Mouse (Mus musculus) heart, embryonic 16.5 days (tissue): ENCODE measurements around the gene Pkdcc. TPM values are rescaled to one million over a fixed set of nuclear protein-coding genes. Genes with fewer than 3 reads are reported as not detected.

Experiments used
- ATAC-seq: fragments of 200-750 bp; cut with Nextera tagmentation; replicated peaks from 2 replicates; pipeline ENCODE4 v1.8.0; 2017; ENCODE audit warnings: moderate number of reproducible peaks; ENCODE audit not compliant: insufficient read depth, low FRiP score; ENCODE audit errors: extremely low read depth
- H3K27ac ChIP-seq: fragments of 300-500 bp; sonication (generic); 2 replicates; pipeline ENCODE4 v1.5.1; 2014; ENCODE audit warnings: mild to moderate bottlenecking, low read length, control low read depth, moderate library complexity
- H3K27me3 ChIP-seq: fragments of 300-500 bp; sonication (generic); 2 replicates; pipeline ENCODE4 v1.6.1; 2014; ENCODE audit warnings: low read length, mixed read lengths; ENCODE audit not compliant: control insufficient read depth, insufficient read depth
- H3K36me3 ChIP-seq: fragments of 300-500 bp; sonication (generic); 2 replicates; pipeline ENCODE4 v1.6.1; 2014; ENCODE audit not compliant: control insufficient read depth, insufficient read depth
- H3K4me1 ChIP-seq: fragments of 300-500 bp; sonication (generic); 2 replicates; pipeline ENCODE4 v1.6.1; 2014; ENCODE audit warnings: low read length, mixed read lengths; ENCODE audit not compliant: control insufficient read depth, insufficient read depth
- H3K4me2 ChIP-seq: fragments of 300-500 bp; sonication (generic); 2 replicates; pipeline ENCODE4 v1.6.1; 2014; ENCODE audit warnings: low read depth, mild to moderate bottlenecking, control low read depth, low read length
- H3K4me3 ChIP-seq: fragments of 300-500 bp; sonication (generic); 2 replicates; pipeline ENCODE4 v1.5.1; 2014; ENCODE audit warnings: mild to moderate bottlenecking, control low read depth, low read length
- H3K9ac ChIP-seq: fragments of 300-500 bp; sonication (generic); 2 replicates; pipeline ENCODE4 v1.6.1; 2014; ENCODE audit warnings: low read length, control low read depth
- H3K9me3 ChIP-seq: fragments of 300-500 bp; sonication (generic); replicated peaks from 2 replicates; pipeline ENCODE4 v1.6.1; 2016; ENCODE audit warnings: low read length; ENCODE audit not compliant: control insufficient read depth
- WGBS: fragments of 180-500 bp; shearing (Covaris S2); extraction: QIAGEN DNeasy Blood & Tissue Kit; methylation state at CpG from one replicate; pipeline ENCODE4 v1.1.7; 2014; 5-methylcytosine and 5-hydroxymethylcytosine counted together
- polyA plus RNA-seq: library from polyadenylated mRNA; unstranded; fragments of >200 nt; fragmentation: Nextera tagmentation; extraction: Ambion mirVana; gene quantifications from 2 replicates; pipeline ENCODE4 v1.2.1, GENCODE M21; 2015

Pkdcc gene
- polyA plus RNA-seq, 1 experiment from 2014 or later, result 10.9 TPM

DNA sequence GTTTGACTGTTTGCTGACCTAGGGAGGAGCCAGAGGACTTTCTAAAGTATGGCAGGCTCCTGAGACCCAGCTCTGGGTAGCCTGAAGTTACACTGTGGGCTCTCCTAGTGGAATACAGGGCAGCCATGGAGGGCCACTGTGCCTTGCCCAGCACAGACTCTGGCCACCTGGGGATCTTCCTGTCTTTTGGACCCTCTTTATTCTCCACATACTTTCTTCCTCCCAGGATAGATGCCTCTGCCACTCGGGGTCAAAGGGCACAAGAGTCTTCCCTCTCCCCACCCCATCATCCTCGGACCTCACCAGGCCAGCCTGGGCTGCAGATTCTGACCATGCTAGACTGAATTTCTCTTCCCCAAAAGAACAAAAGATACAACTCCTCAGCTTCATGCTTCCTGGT is 3.1 kb downstream of the Pkdcc start:
- ATAC-seq, result no peak
- no peaks in the 10 kb centered on the region for H3K27me3 ChIP-seq
- peaks cover 58% of the 10 kb centered on the region for H3K4me1 ChIP-seq
- peak overlapping the region; percentile 97 for H3K9ac ChIP-seq
- 55% methylated on average over 2 of the region's 2 CpGs for WGBS
- H3K9me3 ChIP-seq, result no peaks in the 10 kb centered on the region
- peak overlapping the region; percentile 98 for H3K27ac ChIP-seq
- H3K4me2 ChIP-seq, result peak overlapping the region; percentile 81
- H3K36me3 ChIP-seq, result peaks cover 16% of the 10 kb centered on the region
- H3K4me3 ChIP-seq, result peak overlapping the region; percentile 89

DNA sequence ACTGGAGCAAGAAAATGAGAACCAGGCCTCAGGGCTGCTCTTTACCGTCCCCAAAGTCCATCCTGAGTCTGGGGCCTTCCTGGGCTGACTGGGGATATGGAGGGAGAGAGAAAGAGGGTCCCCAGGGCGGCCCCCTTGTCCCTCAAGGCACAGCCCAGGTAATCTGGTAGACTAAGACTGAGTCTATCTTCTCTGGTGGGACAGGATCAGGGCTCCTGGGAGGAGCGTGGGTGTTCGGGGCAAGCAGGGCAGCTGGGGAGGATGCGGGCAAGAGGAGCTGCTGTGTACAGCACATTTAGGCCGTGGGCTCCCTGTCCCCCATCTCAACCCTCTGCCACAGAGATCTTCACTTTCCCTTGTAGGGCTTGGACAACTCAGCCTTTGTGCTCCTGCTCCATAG is 3.6 kb downstream of the Pkdcc start:
- ATAC-seq, result no peak
- WGBS, result 65% methylated on average over 6 of the region's 6 CpGs
- peaks cover 18% of the 10 kb centered on the region for H3K36me3 ChIP-seq
- H3K4me1 ChIP-seq, result peaks cover 54% of the 10 kb centered on the region
- H3K27me3 ChIP-seq, result no peaks in the 10 kb centered on the region
- H3K4me3 ChIP-seq, result peak overlapping the region; percentile 89
- H3K27ac ChIP-seq, result peak overlapping the region; percentile 98
- H3K9me3 ChIP-seq, result no peaks in the 10 kb centered on the region
- peak overlapping the region; percentile 81 for H3K4me2 ChIP-seq
- H3K9ac ChIP-seq, result peak overlapping the region; percentile 97

DNA sequence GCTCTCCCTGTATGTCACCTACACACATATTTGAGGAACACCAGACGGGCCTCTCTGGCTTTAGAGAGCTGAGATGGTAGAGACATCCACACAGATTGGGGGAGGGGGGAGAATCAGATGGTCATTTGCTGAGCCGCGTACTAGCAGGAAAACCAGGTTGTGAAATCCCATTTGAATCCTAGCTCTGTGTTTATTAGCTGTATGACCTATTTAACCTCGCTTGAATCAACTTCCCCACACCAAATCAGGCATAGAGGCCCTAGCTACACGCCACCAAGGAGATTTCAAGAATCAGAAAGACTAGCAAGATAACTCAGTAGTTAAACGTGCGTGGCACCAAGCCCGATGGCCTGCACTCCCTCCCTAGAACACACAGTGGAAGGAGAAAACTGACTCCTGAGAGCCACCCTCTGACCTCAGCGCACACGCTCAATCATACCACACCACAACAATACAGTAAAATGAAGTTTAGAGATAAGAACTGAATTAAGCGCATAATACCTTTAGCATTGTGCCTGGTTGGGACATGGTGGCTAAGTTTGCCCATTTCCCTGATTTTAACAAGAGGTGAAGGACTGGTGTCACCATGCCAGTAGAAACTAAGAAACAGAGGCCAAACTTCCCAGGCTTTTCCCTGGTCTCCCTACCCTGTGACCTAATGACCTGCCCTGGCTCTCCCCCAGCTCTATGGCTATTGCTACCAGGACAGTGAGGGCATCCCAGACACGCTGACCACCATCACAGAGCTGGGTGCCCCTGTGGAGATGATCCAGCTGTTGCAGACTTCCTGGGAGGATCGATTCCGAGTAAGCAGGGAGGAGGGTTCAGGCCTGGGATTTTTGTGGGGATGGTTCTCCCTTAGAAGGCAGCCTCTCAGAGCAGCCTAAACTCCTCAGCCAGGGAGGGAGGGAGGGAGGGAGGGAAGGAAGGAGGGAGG is 4.5 kb downstream of the Pkdcc start:
- H3K27ac ChIP-seq, result peak overlapping the region; percentile 98
- peak overlapping the region; percentile 89 for H3K4me3 ChIP-seq
- peak overlapping the region; percentile 97 for H3K9ac ChIP-seq
- WGBS, result 31% methylated on average over 14 of the region's 14 CpGs
- H3K4me1 ChIP-seq, result peaks cover 49% of the 10 kb centered on the region
- peaks cover 26% of the 10 kb centered on the region for H3K36me3 ChIP-seq
- no peak for ATAC-seq
- H3K9me3 ChIP-seq, result no peaks in the 10 kb centered on the region
- H3K27me3 ChIP-seq, result no peaks in the 10 kb centered on the region
- peak overlapping the region; percentile 81 for H3K4me2 ChIP-seq

DNA sequence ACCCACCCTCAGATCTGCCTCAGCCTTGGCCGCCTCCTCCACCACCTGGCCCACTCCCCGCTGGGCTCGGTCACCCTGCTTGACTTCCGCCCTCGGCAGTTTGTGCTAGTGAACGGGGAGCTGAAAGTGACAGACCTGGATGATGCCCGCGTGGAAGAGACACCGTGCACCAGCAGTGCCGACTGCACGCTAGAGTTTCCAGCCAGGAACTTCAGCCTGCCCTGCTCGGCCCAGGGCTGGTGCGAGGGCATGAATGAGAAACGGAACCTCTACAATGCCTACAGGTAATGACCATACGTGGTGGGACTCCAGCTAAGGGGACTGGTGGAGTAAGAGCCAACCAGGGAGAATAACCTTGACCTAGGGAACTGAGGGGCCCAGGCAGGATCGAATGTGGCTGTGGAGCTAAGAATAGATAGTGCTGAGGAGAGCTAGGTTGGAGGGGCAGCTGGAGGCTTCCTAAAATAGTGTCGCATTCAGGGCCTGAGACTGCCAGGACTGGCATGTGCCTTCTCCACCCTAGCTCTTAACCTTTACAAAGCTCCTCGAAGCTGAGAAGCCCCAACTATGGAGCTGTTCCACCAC is 6.0 kb downstream of the Pkdcc start:
- Histone ChIP-seq H3K27ac (peak overlapping the region; percentile 98), H3K9me3 (no peaks in the 10 kb centered on the region), H3K4me3 (peak overlapping the region; percentile 11), H3K4me2 (peak overlapping the region; percentile 48), H3K9ac (peak overlapping the region; percentile 61), H3K4me1 (peaks cover 49% of the 10 kb centered on the region), H3K36me3 (peaks cover 36% of the 10 kb centered on the region), H3K27me3 (no peaks in the 10 kb centered on the region)
- 43% methylated on average over 18 of the region's 18 CpGs for WGBS
- peak; percentile 78 for ATAC-seq

DNA sequence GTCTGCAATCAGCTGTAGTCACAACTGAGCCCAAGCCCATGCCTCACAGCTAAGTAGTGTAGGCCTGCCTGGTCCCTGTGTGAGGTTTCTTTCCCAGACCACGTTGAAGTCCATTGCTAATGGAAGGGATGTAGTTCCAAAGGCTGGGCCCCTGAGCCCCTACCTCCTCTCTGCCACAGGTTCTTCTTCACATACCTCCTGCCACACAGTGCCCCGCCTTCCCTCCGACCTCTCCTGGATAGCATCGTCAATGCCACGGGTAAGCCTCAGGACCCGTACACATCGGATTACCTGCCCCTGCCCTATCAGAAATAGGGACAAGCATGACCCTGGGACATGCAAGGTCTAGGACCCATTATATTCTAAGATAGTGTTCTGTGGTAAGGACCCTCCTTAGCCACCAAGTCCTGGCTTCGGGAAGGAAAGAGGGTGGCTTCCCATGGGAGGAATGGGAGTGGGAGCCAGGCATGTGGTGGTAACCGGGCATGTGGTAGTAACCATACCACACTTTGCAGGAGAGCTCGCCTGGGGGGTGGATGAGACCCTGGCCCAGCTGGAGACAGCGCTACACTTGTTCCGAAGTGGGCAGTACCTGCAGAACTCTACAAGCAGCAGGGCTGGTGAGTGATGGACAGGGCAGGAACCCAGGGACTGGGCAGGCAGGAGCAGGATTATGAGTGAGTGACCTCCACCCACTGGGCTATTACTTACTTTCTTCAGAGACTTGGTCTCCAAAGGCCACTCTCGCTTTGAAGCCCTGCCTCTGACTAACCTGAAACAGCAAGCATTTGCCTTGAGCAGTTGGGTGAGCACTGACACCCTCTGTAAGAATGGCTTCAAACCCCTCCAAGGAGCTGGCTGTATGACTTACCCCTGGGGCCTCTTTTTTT is 6.8 kb downstream of the Pkdcc start:
- Histone ChIP-seq H3K4me2 (no peak overlapping the region), H3K27me3 (no peaks in the 10 kb centered on the region), H3K9me3 (no peaks in the 10 kb centered on the region), H3K27ac (peak overlapping the region; percentile 98), H3K4me3 (no peak overlapping the region), H3K36me3 (peaks cover 40% of the 10 kb centered on the region), H3K4me1 (peaks cover 49% of the 10 kb centered on the region), H3K9ac (peak overlapping the region; percentile 61)
- WGBS, result 76% methylated on average over 13 of the region's 13 CpGs
- ATAC-seq, result no peak; the same call in 1 of the 2 replicates

DNA sequence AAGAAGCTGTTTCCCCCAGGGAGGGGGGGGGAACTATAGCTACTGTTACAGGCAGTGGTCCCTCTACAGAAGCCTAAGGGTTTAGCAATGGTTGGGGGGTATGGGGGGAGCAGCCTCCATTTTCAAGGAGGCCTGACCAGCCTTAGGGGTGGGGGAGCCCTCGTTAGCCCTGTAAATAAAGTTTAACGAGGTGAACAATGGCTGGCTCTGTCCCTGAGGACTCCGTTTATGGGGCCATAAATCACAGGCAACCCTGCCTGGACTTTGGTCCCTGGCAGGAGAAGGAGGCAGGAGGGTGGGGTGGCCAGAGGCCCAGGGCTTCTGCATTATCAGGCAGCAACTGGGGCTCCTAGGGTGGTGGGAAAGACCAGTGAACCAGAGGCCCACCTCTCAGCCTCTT is 7.6 kb downstream of the Pkdcc start:
- H3K27me3 ChIP-seq, result no peaks in the 10 kb centered on the region
- H3K27ac ChIP-seq, result peak overlapping the region; percentile 58
- H3K36me3 ChIP-seq, result peaks cover 43% of the 10 kb centered on the region
- no peak overlapping the region for H3K4me2 ChIP-seq
- no peak overlapping the region for H3K4me3 ChIP-seq
- no peak for ATAC-seq
- 0 out of 2 replicates have a peak overlapping the region, but pooled peaks have one; percentile 35 for H3K9ac ChIP-seq
- peaks cover 46% of the 10 kb centered on the region for H3K4me1 ChIP-seq
- 63% methylated on average over 3 of the region's 3 CpGs for WGBS
- no peaks in the 10 kb centered on the region for H3K9me3 ChIP-seq

DNA sequence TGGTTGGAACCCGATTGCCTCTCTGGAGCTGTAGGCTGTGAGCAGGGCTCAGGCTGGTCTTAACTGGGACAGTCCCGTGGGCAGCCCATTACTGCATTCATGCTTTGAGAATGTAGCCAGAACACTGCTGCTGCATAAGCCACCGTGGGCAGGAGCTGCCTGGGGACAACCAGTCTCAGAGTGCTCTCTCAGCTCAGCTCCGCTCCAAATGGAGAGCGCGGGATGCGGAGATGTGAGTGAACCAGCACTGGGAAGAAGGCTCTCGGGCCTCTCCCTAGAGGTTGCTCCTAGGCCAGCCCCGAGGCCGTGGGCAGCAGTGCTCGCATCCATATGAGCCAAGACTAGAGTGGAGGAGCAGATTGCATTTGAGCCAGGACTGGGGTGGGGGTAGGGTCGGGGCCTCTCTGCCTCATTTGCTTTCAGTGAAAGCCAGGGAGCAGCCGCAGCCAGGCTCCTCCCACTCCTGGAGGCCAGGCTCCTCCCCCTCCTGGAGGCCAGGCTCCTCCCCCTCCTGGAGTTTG is 9.4 kb downstream of the Pkdcc start:
- ATAC-seq, result no peak
- 79% methylated on average over 13 of the region's 13 CpGs for WGBS
- Histone ChIP-seq H3K9me3 (no peaks in the 10 kb centered on the region), H3K4me1 (peaks cover 30% of the 10 kb centered on the region), H3K36me3 (peaks cover 43% of the 10 kb centered on the region), H3K27me3 (no peaks in the 10 kb centered on the region), H3K27ac (no peak overlapping the region), H3K4me3 (no peak overlapping the region), H3K4me2 (no peak overlapping the region), H3K9ac (no peak overlapping the region)

DNA sequence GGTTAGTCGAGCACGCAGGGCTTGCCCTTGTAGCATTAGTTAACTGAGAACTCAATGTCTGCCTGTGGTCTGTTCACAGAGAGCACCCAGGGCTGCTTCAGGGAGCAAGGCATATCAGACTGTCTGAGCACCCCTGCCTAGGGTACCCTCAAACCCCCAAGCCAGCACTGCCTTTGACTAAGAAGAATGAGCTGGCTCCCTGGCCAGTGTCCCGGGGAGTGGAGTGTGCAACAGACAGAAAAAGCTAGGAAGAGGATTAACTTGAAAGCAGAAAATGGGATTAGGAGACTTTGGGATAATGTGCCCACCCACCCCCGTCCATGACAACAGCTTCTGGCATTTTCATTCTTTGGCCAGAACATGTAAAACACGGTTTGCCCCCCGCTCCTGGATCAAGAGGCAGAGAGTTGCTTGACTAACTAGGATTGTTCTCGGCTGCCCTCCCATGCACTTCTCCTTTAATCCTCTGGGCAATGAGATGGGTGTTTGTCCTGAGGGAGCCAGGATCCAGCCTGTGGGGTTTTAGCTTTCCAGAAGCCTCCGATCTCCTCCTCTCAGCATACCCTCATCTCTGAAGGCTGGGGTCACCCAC is 11.4 kb downstream of the Pkdcc start:
- H3K9ac ChIP-seq, result no peak overlapping the region
- H3K36me3 ChIP-seq, result peaks cover 39% of the 10 kb centered on the region
- ATAC-seq, result no peak
- no peak overlapping the region for H3K4me3 ChIP-seq
- H3K9me3 ChIP-seq, result no peaks in the 10 kb centered on the region
- H3K27me3 ChIP-seq, result no peaks in the 10 kb centered on the region
- peaks cover 19% of the 10 kb centered on the region for H3K4me1 ChIP-seq
- no peak overlapping the region for H3K4me2 ChIP-seq
- peak overlapping the region; percentile 39; the same call in 1 of the 2 replicates for H3K27ac ChIP-seq
- 71% methylated on average over 8 of the region's 8 CpGs for WGBS
